Mouse (Mus musculus): ENCODE results near the gene Ghr. TPM values are rescaled to one million over a fixed set of nuclear protein-coding genes. Genes with fewer than 3 reads are reported as not detected.

The Ghr gene
- polyA plus RNA-seq, 1 experiment from 2014 or later: 81.9 TPM

GRCm38 (mm10) chr15:3434461-3434860 lies 148.8 kb downstream of the Ghr start:
- 45% methylated on average over 3 of the region's 3 CpGs for WGBS

GRCm38 (mm10) chr15:3433281-3433680 lies 150.0 kb downstream of the Ghr start:
- no peaks in the 10 kb centered on the region for H3K36me3 ChIP-seq (ENCODE audit: control insufficient read depth, insufficient read depth)
- H3K4me2 ChIP-seq (replicated peaks; ENCODE audit: low read depth): no peak overlapping the region
- H3K27me3 ChIP-seq (replicated peaks; ENCODE audit: control insufficient read depth, insufficient read depth, low read length): no peaks in the 10 kb centered on the region
- no peak for TF ChIP-seq CTCF (IDR thresholded peaks at IDR 0.05; ENCODE audit: low read depth)
- peak; percentile 51; the same call in 1 of the 2 replicates for ATAC-seq
- no peaks in the 10 kb centered on the region for H3K9me3 ChIP-seq (ENCODE audit: control insufficient read depth)
- no peak overlapping the region for H3K4me3 ChIP-seq (ENCODE audit: low read depth, low read length)
- no peak overlapping the region for H3K27ac ChIP-seq (ENCODE audit: low read depth, low read length)
- H3K9ac ChIP-seq (ENCODE audit: low read depth, low read length): no peak overlapping the region
- WGBS: 45% methylated on average over 7 of the region's 7 CpGs
- no peaks in the 10 kb centered on the region for H3K4me1 ChIP-seq (replicated peaks; ENCODE audit: control insufficient read depth, insufficient read depth, low read length)

More at GRCm38 (mm10) chr15:3434461-3434860, 148.8 kb downstream of the Ghr start:
- H3K27ac ChIP-seq (ENCODE audit: low read depth, low read length): no peak overlapping the region
- H3K4me3 ChIP-seq (ENCODE audit: low read depth, low read length): no peak overlapping the region
- no peak overlapping the region for H3K9ac ChIP-seq (ENCODE audit: low read depth, low read length)
- H3K36me3 ChIP-seq (ENCODE audit: control insufficient read depth, insufficient read depth): no peaks in the 10 kb centered on the region
- ATAC-seq: no peak
- H3K4me2 ChIP-seq (replicated peaks; ENCODE audit: low read depth): no peak overlapping the region
- no peaks in the 10 kb centered on the region for H3K9me3 ChIP-seq (ENCODE audit: control insufficient read depth)
- TF ChIP-seq CTCF (IDR thresholded peaks at IDR 0.05; ENCODE audit: low read depth): no peak
- no peaks in the 10 kb centered on the region for H3K4me1 ChIP-seq (replicated peaks; ENCODE audit: control insufficient read depth, insufficient read depth, low read length)
- H3K27me3 ChIP-seq (replicated peaks; ENCODE audit: control insufficient read depth, insufficient read depth, low read length): no peaks in the 10 kb centered on the region

- no peak for ATAC-seq
- Histone ChIP-seq H3K27me3 (replicated peaks; ENCODE audit: control insufficient read depth, insufficient read depth, low read length) (no peaks in the 10 kb centered on the region), H3K9ac (ENCODE audit: low read depth, low read length) (no peak overlapping the region), H3K4me2 (replicated peaks; ENCODE audit: low read depth) (no peak overlapping the region), H3K4me1 (replicated peaks; ENCODE audit: control insufficient read depth, insufficient read depth, low read length) (no peaks in the 10 kb centered on the region), H3K4me3 (ENCODE audit: low read depth, low read length) (no peak overlapping the region), H3K9me3 (ENCODE audit: control insufficient read depth) (no peaks in the 10 kb centered on the region), H3K27ac (ENCODE audit: low read depth, low read length) (no peak overlapping the region), H3K36me3 (ENCODE audit: control insufficient read depth, insufficient read depth) (no peaks in the 10 kb centered on the region)
- WGBS: 64% methylated on average over 1 of the region's 1 CpGs
- TF ChIP-seq CTCF (IDR thresholded peaks at IDR 0.05; ENCODE audit: low read depth): no peak
These were observed 150.5 kb downstream of the Ghr start for GRCm38 (mm10) chr15:3432823-3433222.

- no peak for TF ChIP-seq CTCF (IDR thresholded peaks at IDR 0.05; ENCODE audit: low read depth)
- Histone ChIP-seq H3K27me3 (replicated peaks; ENCODE audit: control insufficient read depth, insufficient read depth, low read length) (no peaks in the 10 kb centered on the region), H3K9me3 (ENCODE audit: control insufficient read depth) (no peaks in the 10 kb centered on the region), H3K4me2 (replicated peaks; ENCODE audit: low read depth) (no peak overlapping the region), H3K36me3 (ENCODE audit: control insufficient read depth, insufficient read depth) (no peaks in the 10 kb centered on the region), H3K9ac (ENCODE audit: low read depth, low read length) (no peak overlapping the region), H3K4me1 (replicated peaks; ENCODE audit: control insufficient read depth, insufficient read depth, low read length) (no peaks in the 10 kb centered on the region), H3K4me3 (ENCODE audit: low read depth, low read length) (no peak overlapping the region), H3K27ac (ENCODE audit: low read depth, low read length) (no peak overlapping the region)
- ATAC-seq: no peak
These were observed 153.9 kb downstream of the Ghr start for GRCm38 (mm10) chr15:3429417-3429816.

GRCm38 (mm10) chr15:3429001-3429400 lies 154.3 kb downstream of the Ghr start:
- H3K27ac ChIP-seq (ENCODE audit: low read depth, low read length): no peak overlapping the region
- TF ChIP-seq CTCF (IDR thresholded peaks at IDR 0.05; ENCODE audit: low read depth): no peak

GRCm38 (mm10) chr15:3426401-3426800 lies 156.9 kb downstream of the Ghr start:
- ATAC-seq: no peak
- no peaks in the 10 kb centered on the region for H3K27me3 ChIP-seq (replicated peaks; ENCODE audit: control insufficient read depth, insufficient read depth, low read length)
- no peaks in the 10 kb centered on the region for H3K4me1 ChIP-seq (replicated peaks; ENCODE audit: control insufficient read depth, insufficient read depth, low read length)
- H3K9ac ChIP-seq (ENCODE audit: low read depth, low read length): no peak overlapping the region
- H3K4me2 ChIP-seq (replicated peaks; ENCODE audit: low read depth): no peak overlapping the region
- WGBS: 24% methylated on average over 4 of the region's 4 CpGs
- no peak overlapping the region for H3K27ac ChIP-seq (ENCODE audit: low read depth, low read length)
- no peak overlapping the region for H3K4me3 ChIP-seq (ENCODE audit: low read depth, low read length)
- H3K36me3 ChIP-seq (ENCODE audit: control insufficient read depth, insufficient read depth): no peaks in the 10 kb centered on the region
- no peaks in the 10 kb centered on the region for H3K9me3 ChIP-seq (ENCODE audit: control insufficient read depth)
- no peak for TF ChIP-seq CTCF (IDR thresholded peaks at IDR 0.05; ENCODE audit: low read depth)

More at GRCm38 (mm10) chr15:3429001-3429400, 154.3 kb downstream of the Ghr start:
- Histone ChIP-seq H3K9me3 (ENCODE audit: control insufficient read depth) (no peaks in the 10 kb centered on the region), H3K27me3 (replicated peaks; ENCODE audit: control insufficient read depth, insufficient read depth, low read length) (no peaks in the 10 kb centered on the region), H3K4me3 (ENCODE audit: low read depth, low read length) (no peak overlapping the region), H3K4me1 (replicated peaks; ENCODE audit: control insufficient read depth, insufficient read depth, low read length) (no peaks in the 10 kb centered on the region), H3K9ac (ENCODE audit: low read depth, low read length) (no peak overlapping the region), H3K4me2 (replicated peaks; ENCODE audit: low read depth) (no peak overlapping the region), H3K36me3 (ENCODE audit: control insufficient read depth, insufficient read depth) (no peaks in the 10 kb centered on the region)
- no peak for ATAC-seq
- 88% methylated on average over 5 of the region's 5 CpGs for WGBS

- Histone ChIP-seq H3K27ac (ENCODE audit: low read depth, low read length) (no peak overlapping the region), H3K4me2 (replicated peaks; ENCODE audit: low read depth) (no peak overlapping the region), H3K9me3 (ENCODE audit: control insufficient read depth) (no peaks in the 10 kb centered on the region), H3K4me1 (replicated peaks; ENCODE audit: control insufficient read depth, insufficient read depth, low read length) (no peaks in the 10 kb centered on the region), H3K4me3 (ENCODE audit: low read depth, low read length) (no peak overlapping the region), H3K27me3 (replicated peaks; ENCODE audit: control insufficient read depth, insufficient read depth, low read length) (no peaks in the 10 kb centered on the region), H3K9ac (ENCODE audit: low read depth, low read length) (no peak overlapping the region), H3K36me3 (ENCODE audit: control insufficient read depth, insufficient read depth) (no peaks in the 10 kb centered on the region)
- TF ChIP-seq CTCF (IDR thresholded peaks at IDR 0.05; ENCODE audit: low read depth): no peak
- 73% methylated on average over 4 of the region's 4 CpGs for WGBS
- no peak for ATAC-seq
These were observed 160.1 kb downstream of the Ghr start for GRCm38 (mm10) chr15:3423177-3423576.

Measured in intestine, postnatal 0 days (tissue).